Mouse (Mus musculus): ENCODE measurements around the gene Slc38a7. TPM values are rescaled to one million over a fixed set of nuclear protein-coding genes. Genes with fewer than 3 reads are reported as not detected.
"Not testable (repeated sequence)": the region's sequence is repeated elsewhere in the genome, so short reads cannot be mapped to it uniquely, and the experiment has no call there.

Gene Slc38a7
- polyA plus RNA-seq, 1 experiment from 2014 or later: 29.1 TPM

DNA sequence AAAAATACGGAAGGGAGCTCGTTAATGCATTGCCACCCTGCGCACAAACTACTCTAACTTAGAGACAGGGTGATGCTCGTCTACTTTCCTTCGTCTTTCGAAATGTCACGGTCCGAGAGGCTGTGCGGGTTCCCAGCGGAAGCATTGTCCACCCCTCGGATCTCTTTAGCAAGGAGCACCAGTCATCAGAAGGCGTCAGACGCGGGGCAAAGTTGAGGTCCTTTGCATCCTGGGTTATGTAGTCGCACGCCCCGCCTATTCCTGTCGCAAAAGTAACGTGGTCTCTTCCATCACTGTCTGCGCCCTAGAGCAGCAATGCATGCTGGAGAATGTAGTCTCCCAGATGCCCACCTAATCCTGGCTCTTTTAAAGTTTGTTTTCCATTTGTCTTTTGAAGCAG is 45.5 kb downstream of the Slc38a7 start:
- ChIA-PET POLR2A (no interaction called here), CTCF (interaction anchor here (1.0 to 1.2 kb wide), 2 partner anchors 12 to 81 kb away, joined by 3 read pairs; partner anchors contain the start of gene Got2)
- TF ChIP-seq CTCF (IDR thresholded peaks at IDR 0.05): no peak
- in situ Hi-C loops (cut with MboI; ENCODE audit: low pct_unique_long_range_greater_than_20kb): no loop called here
- ATAC-seq (peak; percentile 77), DNase-seq (ENCODE audit: low read depth, low spot score) (peak; percentile 59)
- no peaks in the 10 kb centered on the region for H3K27me3 ChIP-seq

DNA sequence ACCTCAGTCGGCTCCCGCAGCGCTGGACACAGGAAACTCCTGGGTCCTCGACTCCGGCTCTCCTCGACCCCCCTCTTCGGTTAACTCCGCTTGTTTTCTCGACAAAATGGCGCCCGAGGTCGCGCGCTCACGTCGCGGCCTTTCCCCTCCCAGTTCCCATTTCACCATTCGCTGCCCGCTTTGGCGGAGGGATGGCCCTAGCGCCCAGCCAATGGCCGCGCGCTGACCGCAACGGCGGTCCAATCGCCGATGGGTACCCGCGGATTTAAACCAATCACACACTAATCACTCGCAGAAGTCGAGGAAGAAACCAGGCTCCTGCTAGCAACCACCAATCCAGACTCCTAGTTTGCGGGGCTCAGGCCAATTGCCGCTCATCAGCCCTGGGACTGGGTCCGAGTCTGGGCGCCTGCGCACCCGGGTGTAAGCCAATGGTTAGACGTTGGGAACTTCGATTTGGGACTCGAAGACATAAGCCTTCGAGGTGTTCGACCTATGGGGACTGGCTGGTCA is 46.0 kb downstream of the Slc38a7 start, which contains the start of gene Cnot1:
Gene Cnot1 (minus strand): TSS at position 134 of the 513 bp plus-strand sequence.
- no peak for TF ChIP-seq CTCF (IDR thresholded peaks at IDR 0.05)
- no peaks in the 10 kb centered on the region for H3K27me3 ChIP-seq
- in situ Hi-C loops (cut with MboI; ENCODE audit: low pct_unique_long_range_greater_than_20kb): no loop called here
- peak; percentile 97 for ATAC-seq
- CTCF ChIA-PET: no interaction called here
- peak; percentile 92 for DNase-seq (ENCODE audit: low read depth, low spot score)
- POLR2A ChIA-PET: no interaction called here

DNA sequence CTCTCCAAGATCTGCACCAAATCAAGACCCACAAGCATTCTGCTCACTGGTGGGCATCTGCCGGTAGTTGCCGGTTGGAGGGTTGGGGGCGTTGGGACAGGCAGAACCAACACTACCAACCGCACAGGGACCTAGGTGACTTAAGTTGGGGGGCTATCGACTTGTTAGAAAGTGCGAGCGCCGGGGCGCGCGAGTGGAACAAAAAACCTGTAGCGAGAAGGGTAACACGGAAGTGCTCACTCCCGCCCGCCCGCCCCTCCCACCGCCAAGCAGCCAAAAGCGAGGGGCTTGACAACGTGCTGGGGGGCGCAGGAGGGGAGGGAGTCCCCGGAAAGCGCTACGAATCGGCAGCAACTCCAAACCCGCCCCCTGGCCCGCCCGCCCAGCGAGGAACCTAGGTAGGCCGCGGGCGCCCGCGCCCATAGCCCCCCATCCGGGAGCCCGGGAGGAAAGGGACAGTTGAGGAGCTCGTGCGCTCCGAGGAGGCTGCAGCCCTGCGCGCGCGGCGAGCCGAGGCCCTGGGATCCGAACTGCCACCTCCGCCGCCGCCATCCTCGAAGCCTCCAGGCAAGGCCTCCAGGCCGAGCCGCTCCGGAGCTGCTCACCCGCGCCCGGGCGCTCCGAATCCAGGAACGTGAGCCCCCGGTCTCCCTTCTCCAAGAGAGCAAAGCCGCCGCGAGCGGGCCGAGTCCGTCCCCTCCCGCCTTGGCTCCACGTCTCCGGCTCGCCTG is 46.7 kb downstream of the Slc38a7 start:
- ATAC-seq: peak; percentile 1
- CTCF ChIA-PET: interaction anchor here (1.3 kb wide), 1 partner anchor 12 kb away, joined by 4 read pairs; no protein-coding TSS in a partner anchor
- no peak for DNase-seq (ENCODE audit: low read depth, low spot score)

DNA sequence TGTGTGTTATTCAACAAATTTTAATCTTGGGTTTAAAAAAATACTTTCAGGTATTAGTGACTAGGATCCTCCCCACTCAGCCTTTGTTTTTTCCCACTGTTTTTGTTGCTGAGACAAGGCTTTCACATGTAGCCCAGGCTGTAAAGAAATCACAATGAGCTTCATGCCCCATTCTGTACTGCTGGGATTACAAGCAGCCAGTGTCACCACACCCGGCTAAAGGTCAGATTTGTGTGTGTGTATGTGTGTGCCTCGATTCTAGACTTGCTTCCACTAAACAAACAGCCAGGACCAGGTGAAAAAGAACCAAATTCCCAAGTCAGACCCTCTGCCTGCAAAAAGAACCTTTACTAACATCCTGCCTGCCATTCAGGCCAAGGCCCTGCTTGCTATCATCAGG is 47.9 kb downstream of the Slc38a7 start:
- ChIA-PET POLR2A (no interaction called here), CTCF (interaction anchor here (0.7 to 1.3 kb wide), 2 partner anchors 11 to 14 kb away, joined by 3 to 4 read pairs; no protein-coding TSS in a partner anchor)
- no peaks in the 10 kb centered on the region for H3K27me3 ChIP-seq
- TF ChIP-seq CTCF (IDR thresholded peaks at IDR 0.05): no peak
- DNase-seq (ENCODE audit: low read depth, low spot score) (no peak), ATAC-seq (no peak)
- in situ Hi-C loops (cut with MboI; ENCODE audit: low pct_unique_long_range_greater_than_20kb): no loop called here

More for the DNA sequence above, 46.7 kb downstream of the Slc38a7 start:
- POLR2A ChIA-PET: no interaction called here
- TF ChIP-seq CTCF (IDR thresholded peaks at IDR 0.05): no peak
- in situ Hi-C loops (cut with MboI; ENCODE audit: low pct_unique_long_range_greater_than_20kb): no loop called here
- no peaks in the 10 kb centered on the region for H3K27me3 ChIP-seq

DNA sequence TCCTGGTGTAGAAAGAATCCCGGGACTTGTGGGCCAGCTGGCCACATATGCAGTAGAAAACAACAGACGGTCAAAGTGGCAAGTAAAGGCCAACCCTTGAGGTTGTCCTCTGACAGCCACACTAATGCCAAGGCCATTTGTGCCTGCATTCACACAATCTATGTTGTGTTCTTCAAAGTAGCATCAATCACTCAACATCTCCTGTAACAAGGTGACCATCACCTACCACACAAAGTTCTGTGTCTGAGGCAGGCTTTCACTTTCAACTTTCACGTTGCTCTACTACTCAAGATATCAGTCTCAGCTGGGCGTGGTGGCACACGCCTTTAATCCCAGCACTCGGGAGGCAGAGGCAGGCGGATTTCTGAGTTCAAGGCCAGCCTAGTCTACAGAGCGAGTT is 51.1 kb downstream of the Slc38a7 start:
- no peaks in the 10 kb centered on the region for H3K27me3 ChIP-seq
- ChIA-PET POLR2A (no interaction called here), CTCF (interaction anchor here (1.1 kb wide), 1 partner anchor 10 kb away, joined by 3 read pairs; no protein-coding TSS in a partner anchor)
- ATAC-seq (no peak), DNase-seq (ENCODE audit: low read depth, low spot score) (no peak)
- in situ Hi-C loops (cut with MboI; ENCODE audit: low pct_unique_long_range_greater_than_20kb): no loop called here
- no peak for TF ChIP-seq CTCF (IDR thresholded peaks at IDR 0.05)

DNA sequence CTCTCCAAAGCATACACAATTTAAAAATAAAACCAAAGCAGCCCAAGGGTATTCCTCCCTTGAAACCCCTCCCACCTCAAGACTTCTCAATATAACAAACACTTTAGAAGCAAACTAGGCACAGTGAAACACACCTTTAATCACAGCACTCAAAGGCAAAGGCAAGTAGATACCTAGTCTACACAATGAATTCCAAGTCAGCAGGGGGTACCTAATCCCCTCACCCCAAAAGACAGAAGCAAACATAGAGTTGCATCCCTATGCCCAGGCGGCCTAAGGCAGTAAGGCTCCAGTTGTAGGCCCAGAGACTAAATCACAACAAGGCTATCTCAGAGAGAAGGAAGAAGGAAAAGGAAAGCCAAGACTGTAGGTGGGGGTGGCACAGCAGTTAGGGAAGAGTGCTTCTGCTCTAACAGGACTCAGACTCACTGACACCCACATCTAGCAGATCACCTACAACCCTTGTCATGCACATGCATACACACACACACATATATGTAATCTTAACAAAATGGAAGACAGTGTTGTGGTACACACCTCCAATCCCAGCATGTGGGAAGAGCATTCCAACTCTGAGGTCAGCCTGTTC is 51.8 kb downstream of the Slc38a7 start:
- CTCF ChIA-PET: no interaction called here
- DNase-seq (ENCODE audit: low read depth, low spot score) (no peak), ATAC-seq (no peak)
- in situ Hi-C loops (cut with MboI; ENCODE audit: low pct_unique_long_range_greater_than_20kb): no loop called here
- H3K27me3 ChIP-seq: no peaks in the 10 kb centered on the region
- POLR2A ChIA-PET: no interaction called here
- no peak for TF ChIP-seq CTCF (IDR thresholded peaks at IDR 0.05)

DNA sequence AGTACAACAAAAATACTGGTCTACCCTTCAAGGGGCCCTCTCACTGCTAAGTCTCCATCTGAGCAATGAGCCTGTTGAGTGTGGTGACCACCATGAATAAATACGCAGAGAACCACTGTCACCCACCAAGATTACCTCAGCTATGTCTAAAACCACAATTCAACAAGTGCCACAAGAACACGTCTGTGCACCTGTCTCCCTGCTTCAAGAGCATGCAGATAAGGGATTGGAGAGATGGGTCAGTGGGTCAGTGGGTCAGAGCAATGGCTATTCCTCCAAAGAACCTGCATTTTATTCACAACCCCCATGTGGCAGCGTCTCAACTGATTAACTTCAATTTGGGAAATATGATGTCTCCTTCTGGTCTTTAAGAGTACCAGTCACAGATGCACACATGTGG is 53.0 kb downstream of the Slc38a7 start:
- no peaks in the 10 kb centered on the region for H3K27me3 ChIP-seq
- TF ChIP-seq CTCF (IDR thresholded peaks at IDR 0.05): no peak
- in situ Hi-C loops (cut with MboI; ENCODE audit: low pct_unique_long_range_greater_than_20kb): no loop called here
- ChIA-PET CTCF (no interaction called here), POLR2A (no interaction called here)
- DNase-seq (ENCODE audit: low read depth, low spot score) (no peak), ATAC-seq (no peak)

DNA sequence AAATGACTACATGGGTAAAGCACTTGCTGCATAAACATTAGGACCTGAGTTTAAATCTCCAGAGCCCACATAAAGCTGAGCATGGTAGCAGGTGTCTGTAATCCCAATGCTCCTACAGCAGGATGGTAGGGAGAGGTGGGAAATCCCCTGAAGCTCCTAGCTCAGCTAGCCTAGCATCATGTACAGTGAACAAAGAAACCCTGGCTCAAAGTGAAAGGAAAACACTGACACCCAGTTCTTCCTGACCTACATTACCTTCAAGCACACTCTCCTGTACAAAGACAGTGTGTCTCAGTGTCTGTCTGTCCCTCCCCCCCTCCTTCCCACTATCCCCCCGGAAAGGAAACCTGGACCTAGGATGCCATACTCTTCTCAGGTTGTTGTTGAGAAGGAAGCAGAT is 53.4 kb downstream of the Slc38a7 start:
- in situ Hi-C loops (cut with MboI; ENCODE audit: low pct_unique_long_range_greater_than_20kb): no loop called here
- no peak for TF ChIP-seq CTCF (IDR thresholded peaks at IDR 0.05)
- ChIA-PET CTCF (no interaction called here), POLR2A (no interaction called here)
- H3K27me3 ChIP-seq: no peaks in the 10 kb centered on the region
- no peak for DNase-seq (ENCODE audit: low read depth, low spot score)
- no peak for ATAC-seq

DNA sequence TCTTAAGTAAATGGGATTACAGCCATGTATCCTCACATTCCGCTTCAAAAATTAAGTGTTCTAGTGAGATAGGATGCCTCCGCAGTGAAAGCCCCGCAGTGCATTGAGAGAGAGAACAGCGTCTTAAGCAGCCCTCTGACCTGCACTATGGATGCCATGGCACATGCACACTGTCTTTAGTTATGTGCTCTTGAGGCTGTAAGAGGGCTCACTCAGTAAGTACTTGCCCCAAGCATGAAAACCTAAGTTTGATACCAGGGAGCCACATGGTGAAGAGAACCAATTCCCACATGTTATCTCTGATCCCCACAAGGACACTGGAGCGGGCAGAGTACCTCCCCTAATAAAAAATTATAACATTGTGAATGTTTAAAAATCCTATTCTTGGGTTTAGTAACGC is 54.2 kb downstream of the Slc38a7 start:
- DNase-seq (ENCODE audit: low read depth, low spot score) (no peak), ATAC-seq (no peak)
- no peak for TF ChIP-seq CTCF (IDR thresholded peaks at IDR 0.05)
- no peaks in the 10 kb centered on the region for H3K27me3 ChIP-seq
- ChIA-PET POLR2A (no interaction called here), CTCF (no interaction called here)
- in situ Hi-C loops (cut with MboI; ENCODE audit: low pct_unique_long_range_greater_than_20kb): no loop called here

DNA sequence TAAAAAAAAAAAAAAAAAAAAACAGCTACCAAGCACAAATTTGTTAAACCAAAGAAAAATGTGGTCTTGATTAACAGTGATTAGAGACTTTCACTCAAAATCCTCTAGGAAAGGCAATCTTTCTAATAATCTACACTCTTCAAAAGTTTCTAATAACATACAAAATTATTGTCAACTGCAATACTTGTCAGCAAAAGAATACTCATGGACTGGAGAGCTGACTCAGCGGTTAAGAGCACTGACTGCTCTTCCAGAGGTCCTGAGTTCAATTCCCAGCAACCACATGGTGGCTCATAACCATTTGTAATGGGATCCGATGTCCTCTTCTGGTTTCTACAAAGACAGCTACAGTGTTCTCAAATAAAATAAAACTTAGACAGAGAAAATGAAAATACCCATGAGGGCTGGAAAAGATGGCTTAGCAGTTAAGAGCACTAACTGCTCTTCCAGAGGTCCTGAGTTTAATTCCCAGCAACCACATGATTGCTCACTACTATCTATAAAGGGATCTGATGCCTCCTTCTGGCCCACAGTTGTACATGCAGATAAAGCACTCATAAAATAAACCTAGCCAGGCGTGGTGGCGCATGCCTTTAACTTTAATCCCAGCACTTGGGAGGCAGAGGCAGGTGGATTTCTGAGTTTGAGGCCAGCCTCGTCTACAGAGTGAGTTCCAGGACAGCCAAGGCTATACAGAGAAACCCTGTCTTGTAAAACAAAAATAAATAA is 57.8 kb downstream of the Slc38a7 start:
- in situ Hi-C loops (cut with MboI; ENCODE audit: low pct_unique_long_range_greater_than_20kb); H3K27me3 ChIP-seq; ATAC-seq; DNase-seq (ENCODE audit: low read depth, low spot score); POLR2A ChIA-PET: not testable (repeated sequence)
- peak; percentile 9 for TF ChIP-seq CTCF (IDR thresholded peaks at IDR 0.05)
- CTCF ChIA-PET: interaction anchor here (0.9 kb wide), 1 partner anchor 10 kb away, joined by 4 read pairs; no protein-coding TSS in a partner anchor

Other genes with a start within 250 kb of the Slc38a7 start
- gene Gins3, start 220.1 kb downstream of the Slc38a7 start, polyA plus RNA-seq (2021): 5.8 TPM
- gene Ndrg4, start 176.6 kb downstream of the Slc38a7 start, polyA plus RNA-seq (2021): 26.6 TPM
- 36.3 TPM for gene Setd6, start 137.7 kb downstream of the Slc38a7 start, polyA plus RNA-seq (2021)
- gene Cnot1, start 46.1 kb downstream of the Slc38a7 start, polyA plus RNA-seq (2021): 115 TPM
- 196 TPM for gene Sap18b, start 28.2 kb downstream of the Slc38a7 start, polyA plus RNA-seq (2021)
- 371 TPM for gene Got2, start 35.0 kb upstream of the Slc38a7 start, polyA plus RNA-seq (2021)